Mouse (Mus musculus): ENCODE measurements around the gene C8g. TPM values are rescaled to one million over a fixed set of nuclear protein-coding genes. Genes with fewer than 3 reads are reported as not detected.

Gene C8g
- polyA plus RNA-seq, 1 experiment from 2014 or later: 5.5 TPM

DNA sequence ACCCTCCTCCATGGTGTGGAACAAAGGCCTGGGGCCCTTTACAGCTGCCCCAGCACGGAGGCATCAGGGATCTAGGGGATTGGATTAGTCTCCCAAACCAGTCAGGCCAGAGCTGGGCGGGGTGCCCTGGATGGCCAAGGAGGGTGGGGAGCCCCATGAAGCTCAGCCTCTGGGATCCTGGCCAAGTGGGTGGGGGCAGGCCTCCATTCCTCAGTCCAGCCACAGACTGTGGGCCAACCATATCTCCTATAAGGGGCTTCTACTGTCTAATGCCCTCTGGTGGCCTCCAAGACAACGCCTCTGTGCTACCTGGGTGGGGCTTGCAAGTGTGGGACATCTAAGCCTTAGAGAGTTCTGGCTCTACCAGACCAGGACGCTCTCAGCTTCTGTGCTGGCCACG is 42.6 kb downstream of the C8g start:
- H3K4me2 ChIP-seq: peak overlapping the region; percentile 10; the same call in 1 of the 2 replicates
- peaks cover 12% of the 10 kb centered on the region; the same call in 1 of the 2 replicates for H3K36me3 ChIP-seq (ENCODE audit: insufficient read depth)
- WGBS: 71% methylated on average over 5 of the region's 5 CpGs
- DNase-seq: peak; percentile 55
- no peak for ATAC-seq (ENCODE audit: insufficient read depth)
- H3K9me3 ChIP-seq (ENCODE audit: low read depth, low read length): no peaks in the 10 kb centered on the region
- no peak overlapping the region for H3K9ac ChIP-seq
- H3K4me3 ChIP-seq (ENCODE audit: low read depth, low read length): no peak overlapping the region
- H3K4me1 ChIP-seq (ENCODE audit: insufficient read depth): no peaks in the 10 kb centered on the region; the same call in 1 of the 2 replicates
- no peak overlapping the region for H3K27ac ChIP-seq (ENCODE audit: low read depth)
- no peaks in the 10 kb centered on the region for H3K27me3 ChIP-seq (ENCODE audit: insufficient read depth, low read length)
- peak; percentile 19; the same call in 1 of the 2 replicates for TF ChIP-seq CTCF (IDR thresholded peaks at IDR 0.05; ENCODE audit: low read depth)

DNA sequence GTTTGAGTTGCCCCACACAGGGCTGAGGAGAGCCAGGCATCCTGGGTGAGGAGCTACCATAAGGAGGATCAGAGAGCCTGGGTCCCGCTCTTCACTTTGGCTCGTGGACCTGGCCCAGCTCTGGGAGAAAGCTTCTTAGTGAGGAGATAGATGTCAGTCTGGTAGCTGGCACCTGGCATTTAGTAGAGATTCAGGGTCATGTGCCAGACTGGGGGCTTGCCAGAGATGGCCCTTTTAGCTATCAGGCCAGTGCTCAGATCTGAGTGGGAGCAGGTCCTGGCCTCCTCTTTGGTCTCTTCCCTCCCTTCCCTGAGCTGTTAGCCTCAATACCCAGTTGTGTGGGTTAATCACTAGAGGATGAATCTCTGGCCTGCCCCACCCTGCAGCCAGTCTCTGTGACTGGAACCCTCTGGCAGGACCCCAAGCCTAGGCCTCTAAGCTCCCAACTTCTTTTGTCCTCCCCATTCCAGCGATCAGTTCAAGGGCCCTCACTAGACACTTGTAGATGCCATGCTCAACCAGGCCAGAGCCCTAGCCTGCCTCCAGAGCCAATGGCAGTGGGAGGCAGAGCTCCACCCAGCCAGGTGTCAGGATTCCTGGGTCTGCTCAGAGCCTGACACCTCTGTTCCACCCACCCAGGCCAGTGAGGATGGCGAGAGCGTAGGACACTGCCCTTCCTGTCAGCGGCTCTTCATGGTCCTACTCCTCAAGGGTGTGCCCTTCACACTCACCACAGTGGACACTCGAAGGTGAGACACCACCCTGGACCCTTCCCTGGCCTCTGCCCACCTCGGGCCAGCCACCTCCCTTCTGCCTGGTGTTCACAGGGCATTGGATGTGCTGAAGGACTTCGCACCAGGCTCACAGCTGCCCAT is 44.3 kb downstream of the C8g start:
- Histone ChIP-seq H3K4me1 (ENCODE audit: insufficient read depth) (no peaks in the 10 kb centered on the region; the same call in 1 of the 2 replicates), H3K9me3 (ENCODE audit: low read depth, low read length) (no peaks in the 10 kb centered on the region), H3K36me3 (ENCODE audit: insufficient read depth) (peaks cover 12% of the 10 kb centered on the region; the same call in 1 of the 2 replicates), H3K9ac (no peak overlapping the region), H3K4me2 (peak overlapping the region; percentile 15; the same call in 1 of the 2 replicates), H3K27ac (ENCODE audit: low read depth) (0 out of 2 replicates have a peak overlapping the region, but pooled peaks have one; percentile 8), H3K4me3 (ENCODE audit: low read depth, low read length) (no peak overlapping the region), H3K27me3 (ENCODE audit: insufficient read depth, low read length) (no peaks in the 10 kb centered on the region)
- ATAC-seq (ENCODE audit: insufficient read depth): no peak
- DNase-seq: peak; percentile 22
- WGBS: 74% methylated on average over 9 of the region's 9 CpGs
- no peak for TF ChIP-seq CTCF (IDR thresholded peaks at IDR 0.05; ENCODE audit: low read depth)

DNA sequence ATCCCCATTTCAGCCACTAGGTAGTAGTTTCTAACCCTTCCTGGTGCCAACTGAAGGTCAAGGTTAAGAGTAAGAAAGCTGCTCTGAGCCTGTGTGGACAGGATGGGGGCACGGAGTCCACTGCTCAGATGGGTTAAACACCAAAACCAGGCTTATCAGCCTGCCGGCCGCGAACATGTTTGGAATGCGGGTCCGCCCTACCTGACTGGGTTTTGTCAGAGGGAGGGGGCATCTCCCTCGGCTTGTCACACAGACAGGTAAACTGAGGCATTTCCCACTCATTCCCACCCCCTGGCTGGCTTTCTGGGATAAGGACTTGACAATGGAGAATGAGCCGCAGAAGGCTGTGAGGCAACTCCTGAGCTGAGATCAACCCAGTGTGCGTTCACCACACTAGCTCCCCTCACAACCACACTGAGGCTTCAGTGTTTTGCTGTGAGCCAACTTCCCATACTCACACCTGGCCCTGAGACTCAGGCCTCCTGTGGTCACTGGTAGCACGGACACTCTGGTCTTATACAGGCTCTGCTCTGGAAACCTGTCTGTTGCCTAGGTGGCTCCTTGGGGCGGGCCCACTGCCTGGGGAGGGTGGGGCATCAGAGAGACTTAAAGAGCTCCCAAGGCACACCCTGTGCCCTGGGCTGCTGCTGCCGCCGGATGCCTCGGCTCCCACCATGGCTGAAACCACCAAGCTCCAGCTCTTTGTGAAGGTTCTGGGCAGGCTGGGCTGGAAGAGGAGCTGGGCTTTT is 45.1 kb downstream of the C8g start, which contains the start of gene Clic3:
TSS of gene Clic3 (plus strand) at position 634 of the 749 bp plus-strand sequence.
- ATAC-seq (ENCODE audit: insufficient read depth) (no peak), DNase-seq (peak; percentile 36)
- Histone ChIP-seq H3K9ac (no peak within 1 kb of the TSS), H3K27me3 (ENCODE audit: insufficient read depth, low read length) (no peaks in the 10 kb centered on the region), H3K4me2 (peak within 1 kb of the TSS; percentile 15; the same call in 1 of the 2 replicates), H3K27ac (ENCODE audit: low read depth) (0 out of 2 replicates have a peak within 1 kb of the TSS, but pooled peaks have one; percentile 8), H3K4me3 (ENCODE audit: low read depth, low read length) (no peak within 1 kb of the TSS), H3K4me1 (ENCODE audit: insufficient read depth) (no peaks in the 10 kb centered on the region; the same call in 1 of the 2 replicates), H3K9me3 (ENCODE audit: low read depth, low read length) (no peaks in the 10 kb centered on the region), H3K36me3 (ENCODE audit: insufficient read depth) (peaks cover 12% of the 10 kb centered on the region; the same call in 1 of the 2 replicates)
- TF ChIP-seq CTCF (IDR thresholded peaks at IDR 0.05; ENCODE audit: low read depth): 0 out of 2 replicates have a peak, but pooled peaks have one; percentile 1
- 41% methylated on average over 14 of the region's 14 CpGs for WGBS

DNA sequence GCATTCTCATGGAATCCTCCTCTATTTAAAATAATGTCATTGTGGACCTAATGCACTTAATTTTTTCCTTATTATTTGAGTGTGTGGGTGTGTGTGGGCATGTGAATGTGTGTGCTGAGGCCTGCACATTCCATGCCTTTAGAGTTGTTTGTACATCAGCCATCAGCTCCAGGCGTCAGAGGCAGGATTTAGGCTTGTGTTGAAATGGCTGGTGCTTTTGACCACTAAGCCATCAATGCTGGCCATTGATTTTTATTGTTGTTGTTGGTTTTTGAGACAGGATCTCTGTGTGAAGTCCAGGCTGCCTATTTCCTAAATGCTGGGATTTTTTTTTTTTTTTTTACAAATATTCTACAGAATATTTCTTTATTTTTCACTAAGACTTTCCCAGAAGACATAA is 48.6 kb downstream of the C8g start:
- no peak overlapping the region for H3K4me2 ChIP-seq
- no peaks in the 10 kb centered on the region for H3K27me3 ChIP-seq (ENCODE audit: insufficient read depth, low read length)
- DNase-seq (no peak), ATAC-seq (ENCODE audit: insufficient read depth) (no peak)
- H3K4me3 ChIP-seq (ENCODE audit: low read depth, low read length): no peak overlapping the region
- no peak overlapping the region for H3K9ac ChIP-seq
- no peaks in the 10 kb centered on the region for H3K4me1 ChIP-seq (ENCODE audit: insufficient read depth)
- no peak for TF ChIP-seq CTCF (IDR thresholded peaks at IDR 0.05; ENCODE audit: low read depth)
- no peaks in the 10 kb centered on the region for H3K9me3 ChIP-seq (ENCODE audit: low read depth, low read length)
- WGBS: 24% methylated on average over 1 of the region's 1 CpGs
- H3K36me3 ChIP-seq (ENCODE audit: insufficient read depth): no peaks in the 10 kb centered on the region
- H3K27ac ChIP-seq (ENCODE audit: low read depth): no peak overlapping the region

DNA sequence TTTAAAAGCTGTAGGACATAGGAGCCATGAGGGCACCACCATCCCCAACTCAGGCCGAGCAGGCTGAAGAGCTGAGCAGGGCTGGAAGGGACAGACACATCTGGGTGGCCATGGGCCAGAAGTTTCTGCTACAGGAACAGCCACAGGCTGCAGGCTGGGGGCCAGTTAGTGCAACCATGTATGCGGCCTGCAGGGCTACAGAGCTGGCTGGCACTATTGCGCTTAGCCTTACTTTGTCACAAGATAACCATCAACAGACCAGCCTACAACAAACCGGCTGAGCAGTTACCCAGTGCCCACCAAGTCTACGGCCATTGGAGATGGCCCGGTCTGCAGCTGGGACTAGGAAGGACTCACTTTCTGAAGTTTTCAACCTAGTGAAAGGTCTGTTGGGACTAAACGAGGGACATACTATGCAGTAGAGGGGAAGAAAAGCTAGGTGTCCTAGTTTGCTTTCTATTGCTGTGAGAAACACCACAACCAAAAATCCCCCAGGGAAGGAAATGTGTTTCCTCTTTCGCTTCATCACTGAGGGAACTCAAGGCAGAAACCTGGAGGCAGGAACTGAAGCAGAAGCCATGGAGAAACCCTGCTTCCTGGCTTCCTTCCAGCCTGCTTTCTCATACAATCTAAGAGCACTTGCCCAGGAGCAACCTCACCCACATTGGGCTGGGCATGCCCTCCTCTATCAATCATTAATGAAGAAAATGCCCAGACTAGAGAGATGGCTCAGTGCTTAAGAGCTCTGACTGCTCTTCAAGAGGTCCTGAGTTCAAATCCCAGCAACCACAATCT is 50.5 kb downstream of the C8g start:
- no peaks in the 10 kb centered on the region for H3K9me3 ChIP-seq (ENCODE audit: low read depth, low read length)
- DNase-seq: no peak
- no peak for ATAC-seq (ENCODE audit: insufficient read depth)
- no peak for TF ChIP-seq CTCF (IDR thresholded peaks at IDR 0.05; ENCODE audit: low read depth)
- H3K27ac ChIP-seq (ENCODE audit: low read depth): no peak overlapping the region
- 74% methylated on average over 8 of the region's 8 CpGs for WGBS
- H3K27me3 ChIP-seq (ENCODE audit: insufficient read depth, low read length): no peaks in the 10 kb centered on the region
- H3K36me3 ChIP-seq (ENCODE audit: insufficient read depth): no peaks in the 10 kb centered on the region
- no peaks in the 10 kb centered on the region for H3K4me1 ChIP-seq (ENCODE audit: insufficient read depth)
- no peak overlapping the region for H3K9ac ChIP-seq
- H3K4me2 ChIP-seq: no peak overlapping the region
- H3K4me3 ChIP-seq (ENCODE audit: low read depth, low read length): no peak overlapping the region

Other genes with a start within 250 kb of the C8g start
- 14.5 and 16.4 TPM in 2 replicates for gene Tmem203, start 246.3 kb downstream of the C8g start, polyA plus RNA-seq (2014; fragmentation: Nextera tagmentation; extraction: Ambion mirVana)
- 4.7 and 5.0 TPM in 2 replicates for gene Tprn, start 239.1 kb downstream of the C8g start, polyA plus RNA-seq (2014; fragmentation: Nextera tagmentation; extraction: Ambion mirVana)
- gene Ssna1, start 229.3 kb downstream of the C8g start, polyA plus RNA-seq (2014; fragmentation: Nextera tagmentation; extraction: Ambion mirVana): 217 and 229 TPM in 2 replicates
- gene Anapc2, start 229.2 kb downstream of the C8g start, polyA plus RNA-seq (2014; fragmentation: Nextera tagmentation; extraction: Ambion mirVana): 109 and 119 TPM in 2 replicates
- not detected in 2 replicates for gene Tmem210, start 213.6 kb downstream of the C8g start, polyA plus RNA-seq (2014; fragmentation: Nextera tagmentation; extraction: Ambion mirVana)
- 0.46 and 0.89 TPM in 2 replicates for gene Lrrc26, start 211.8 kb downstream of the C8g start, polyA plus RNA-seq (2014; fragmentation: Nextera tagmentation; extraction: Ambion mirVana)
- gene Grin1, start 182.5 kb downstream of the C8g start, polyA plus RNA-seq (2014; fragmentation: Nextera tagmentation; extraction: Ambion mirVana): 0.78 and 0.84 TPM in 2 replicates
- gene Man1b1, start 169.4 kb downstream of the C8g start, polyA plus RNA-seq (2014; fragmentation: Nextera tagmentation; extraction: Ambion mirVana): 70.9 and 76.4 TPM in 2 replicates
- 13.9 and 16.6 TPM in 2 replicates for gene Dpp7, start 145.4 kb downstream of the C8g start, polyA plus RNA-seq (2014; fragmentation: Nextera tagmentation; extraction: Ambion mirVana)
- 17.4 and 20.1 TPM in 2 replicates for gene Uap1l1, start 136.0 kb downstream of the C8g start, polyA plus RNA-seq (2014; fragmentation: Nextera tagmentation; extraction: Ambion mirVana)
- gene Sapcd2, start 129.4 kb downstream of the C8g start, polyA plus RNA-seq (2014; fragmentation: Nextera tagmentation; extraction: Ambion mirVana): 42.0 and 45.5 TPM in 2 replicates
- 0.92 and 1.2 TPM in 2 replicates for gene Entpd2, start 105.8 kb downstream of the C8g start, polyA plus RNA-seq (2014; fragmentation: Nextera tagmentation; extraction: Ambion mirVana)
- 19.5 and 20.5 TPM in 2 replicates for gene Npdc1, start 102.4 kb downstream of the C8g start, polyA plus RNA-seq (2014; fragmentation: Nextera tagmentation; extraction: Ambion mirVana)
- gene Fut7, start 78.5 kb downstream of the C8g start, polyA plus RNA-seq (2014; fragmentation: Nextera tagmentation; extraction: Ambion mirVana): not detected in 2 replicates
- gene Abca2, start 73.0 kb downstream of the C8g start, polyA plus RNA-seq (2014; fragmentation: Nextera tagmentation; extraction: Ambion mirVana): 3.9 and 4.6 TPM in 2 replicates
- 20.0 and 30.2 TPM in 2 replicates for gene Clic3, start 44.9 kb downstream of the C8g start, polyA plus RNA-seq (2014; fragmentation: Nextera tagmentation; extraction: Ambion mirVana)
- gene Paxx, start 40.6 kb downstream of the C8g start, polyA plus RNA-seq (2014; fragmentation: Nextera tagmentation; extraction: Ambion mirVana): 15.8 and 23.5 TPM in 2 replicates
- 3.3 and 3.4 TPM in 2 replicates for gene Ptgds, start 31.7 kb downstream of the C8g start, polyA plus RNA-seq (2014; fragmentation: Nextera tagmentation; extraction: Ambion mirVana)
- gene Lcn12, start 7.8 kb downstream of the C8g start, polyA plus RNA-seq (2014; fragmentation: Nextera tagmentation; extraction: Ambion mirVana): not detected in 2 replicates
- gene Fbxw5, start 969 bp downstream of the C8g start, polyA plus RNA-seq (2014; fragmentation: Nextera tagmentation; extraction: Ambion mirVana): 75.8 and 77.7 TPM in 2 replicates
- gene Traf2, start 45.2 kb upstream of the C8g start, polyA plus RNA-seq (2014; fragmentation: Nextera tagmentation; extraction: Ambion mirVana): 34.8 and 35.3 TPM in 2 replicates
- gene Edf1, start 56.1 kb upstream of the C8g start, polyA plus RNA-seq (2014; fragmentation: Nextera tagmentation; extraction: Ambion mirVana): 282 and 295 TPM in 2 replicates
- 2.2 and 4.1 TPM in 2 replicates for gene Mamdc4, start 73.1 kb upstream of the C8g start, polyA plus RNA-seq (2014; fragmentation: Nextera tagmentation; extraction: Ambion mirVana)
- gene Phpt1, start 73.5 kb upstream of the C8g start, polyA plus RNA-seq (2014; fragmentation: Nextera tagmentation; extraction: Ambion mirVana): 183 and 197 TPM in 2 replicates
- gene Ajm1, start 80.0 kb upstream of the C8g start, polyA plus RNA-seq (2014; fragmentation: Nextera tagmentation; extraction: Ambion mirVana): 0.37 TPM in 1 of 2 replicates, not detected in the other
- gene Rabl6, start 106.8 kb upstream of the C8g start, polyA plus RNA-seq (2014; fragmentation: Nextera tagmentation; extraction: Ambion mirVana): 75.5 and 85.7 TPM in 2 replicates
- gene Ccdc183, start 116.0 kb upstream of the C8g start, polyA plus RNA-seq (2014; fragmentation: Nextera tagmentation; extraction: Ambion mirVana): 0.24 and 0.28 TPM in 2 replicates
- 21.9 and 26.0 TPM in 2 replicates for gene Tmem141, start 120.3 kb upstream of the C8g start, polyA plus RNA-seq (2014; fragmentation: Nextera tagmentation; extraction: Ambion mirVana)
- gene Fcna, start 126.3 kb upstream of the C8g start, polyA plus RNA-seq (2014; fragmentation: Nextera tagmentation; extraction: Ambion mirVana): 1.8 and 2.9 TPM in 2 replicates
- 0.51 and 0.61 TPM in 2 replicates for gene Lcn8, start 151.4 kb upstream of the C8g start, polyA plus RNA-seq (2014; fragmentation: Nextera tagmentation; extraction: Ambion mirVana)
- not detected in 2 replicates for gene Lcn5, start 156.2 kb upstream of the C8g start, polyA plus RNA-seq (2014; fragmentation: Nextera tagmentation; extraction: Ambion mirVana)
- not detected in 2 replicates for gene Lcn6, start 175.1 kb upstream of the C8g start, polyA plus RNA-seq (2014; fragmentation: Nextera tagmentation; extraction: Ambion mirVana)
- gene Lcn10, start 181.0 kb upstream of the C8g start, polyA plus RNA-seq (2014; fragmentation: Nextera tagmentation; extraction: Ambion mirVana): not detected in 2 replicates
- not detected in 2 replicates for gene Obp2a, start 198.3 kb upstream of the C8g start, polyA plus RNA-seq (2014; fragmentation: Nextera tagmentation; extraction: Ambion mirVana)
- 65.3 and 71.9 TPM in 2 replicates for gene Bmyc, start 205.0 kb upstream of the C8g start, polyA plus RNA-seq (2014; fragmentation: Nextera tagmentation; extraction: Ambion mirVana)
- not detected in 2 replicates for gene Obp2b, start 235.3 kb upstream of the C8g start, polyA plus RNA-seq (2014; fragmentation: Nextera tagmentation; extraction: Ambion mirVana)

All from lung, embryonic 14.5 days (tissue).